Mouse (Mus musculus): Measurements from ENCODE around the gene Zfp987. TPM values are rescaled to one million over a fixed set of nuclear protein-coding genes. Genes with fewer than 3 reads are reported as not detected.

Zfp987 gene
- polyA plus RNA-seq, 1 experiment from 2014 or later = not detected

Other genes starting within 250 kb of the Zfp987 start
- gene Zfp986, start 228.5 kb upstream of the Zfp987 start, polyA plus RNA-seq (2015; fragmentation: Nextera tagmentation; extraction: Ambion mirVana) = 0.14 TPM in 1 of 2 replicates, not detected in the other
- 0.04 TPM in 1 of 2 replicates, not detected in the other for gene Zfp600, start 59.5 kb downstream of the Zfp987 start, polyA plus RNA-seq (2015; fragmentation: Nextera tagmentation; extraction: Ambion mirVana)